Mouse (Mus musculus) embryonic fibroblast, embryonic 13.5 days (primary cell): ENCODE results near the gene Cnot10. TPM values are rescaled to one million over a fixed set of nuclear protein-coding genes. Genes with fewer than 3 reads are reported as not detected.

ENCODE experiments used
- H3K27ac ChIP-seq: 2 replicates; pipeline ENCODE4 v1.5.1; 2012; ENCODE audit warnings: low read length, control low read depth, inconsistent platforms; ENCODE audit not compliant: insufficient read depth
- H3K4me1 ChIP-seq: 2 replicates; pipeline ENCODE4 v1.6.1; 2011; ENCODE audit warnings: low read length; ENCODE audit not compliant: control insufficient read depth, insufficient read depth
- H3K4me3 ChIP-seq: 2 replicates; pipeline ENCODE4 v1.5.1; 2011; ENCODE audit warnings: mild to moderate bottlenecking, control low read depth, low read length; ENCODE audit not compliant: insufficient read depth
- CTCF ChIP-seq: IDR thresholded peaks from 2 replicates; pipeline ENCODE4 v1.5.1; 2011; ENCODE audit warnings: mild to moderate bottlenecking, control low read depth, low read length, moderate library complexity, borderline replicate concordance; ENCODE audit not compliant: insufficient read depth
- POLR2A ChIP-seq: IDR thresholded peaks from 2 replicates; pipeline ENCODE4 v1.6.1; 2011; ENCODE audit warnings: low read depth, mild to moderate bottlenecking, control low read depth, low read length, moderate library complexity
- polyA plus RNA-seq: library from polyadenylated mRNA; stranded (reverse); fragments of >200 nt; gene quantifications from 2 replicates; pipeline ENCODE4 v1.2.4, GENCODE M21; 2011; ENCODE audit warnings: low read depth; ENCODE audit not compliant: missing spikeins, insufficient read length

Gene Cnot10
- polyA plus RNA-seq, 1 experiment = 38.6 TPM

DNA sequence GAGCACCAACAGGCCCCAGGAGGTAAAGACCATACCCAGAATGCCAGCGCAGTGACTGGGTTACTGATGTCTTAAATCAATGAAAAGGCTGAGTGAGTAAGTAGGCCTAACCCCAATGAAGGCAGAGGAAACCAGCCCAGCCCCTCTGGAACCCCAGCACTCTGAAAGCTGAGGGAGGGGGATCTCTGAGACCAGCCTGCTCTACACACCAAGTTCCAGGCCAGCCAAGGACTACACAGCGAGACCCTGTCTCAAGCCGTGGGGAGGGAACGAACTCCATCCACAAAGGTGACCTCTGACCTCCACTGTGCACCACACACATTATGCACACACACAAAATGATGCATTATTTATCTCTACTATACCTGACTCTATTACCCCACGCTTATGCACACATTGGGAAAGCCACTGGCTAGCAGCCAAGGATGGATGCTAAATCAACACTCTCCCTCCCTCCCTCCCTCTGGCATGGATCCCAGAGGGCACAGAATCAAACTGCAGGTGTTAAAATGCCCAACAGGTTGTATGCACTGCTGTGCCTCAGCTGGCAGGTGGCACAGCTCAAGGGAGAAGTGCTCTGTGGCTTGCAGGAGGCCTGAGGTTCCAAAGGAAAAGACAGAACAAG lies 85.5 kb downstream of the Cnot10 start:
- H3K4me3 ChIP-seq = no peak overlapping the region
- H3K4me1 ChIP-seq = no peaks in the 10 kb centered on the region
- TF ChIP-seq POLR2A (no peak), CTCF (no peak)
- H3K27ac ChIP-seq = no peak overlapping the region

DNA sequence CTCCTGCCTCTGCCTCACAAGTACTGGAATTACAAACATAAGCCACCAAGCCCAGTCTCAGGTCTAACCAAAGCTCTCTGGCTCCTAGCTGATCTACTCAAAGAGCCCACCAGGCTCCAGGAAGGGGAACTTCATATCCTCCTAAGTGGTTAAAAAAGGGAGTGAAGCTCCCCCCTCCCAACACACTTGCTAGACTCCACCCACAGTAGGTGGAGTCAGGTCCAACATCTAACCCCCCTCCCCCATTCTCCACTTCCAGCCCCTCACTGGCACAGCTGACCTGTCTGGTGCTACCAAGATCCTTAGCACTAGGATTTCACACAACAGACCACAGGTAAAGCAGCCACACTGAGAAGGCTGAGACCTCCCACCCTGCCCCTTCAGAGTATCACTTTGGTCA lies 86.2 kb downstream of the Cnot10 start:
- no peak for TF ChIP-seq CTCF
- no peak for TF ChIP-seq POLR2A
- no peak overlapping the region for H3K27ac ChIP-seq
- H3K4me3 ChIP-seq = no peak overlapping the region
- H3K4me1 ChIP-seq = no peaks in the 10 kb centered on the region

DNA sequence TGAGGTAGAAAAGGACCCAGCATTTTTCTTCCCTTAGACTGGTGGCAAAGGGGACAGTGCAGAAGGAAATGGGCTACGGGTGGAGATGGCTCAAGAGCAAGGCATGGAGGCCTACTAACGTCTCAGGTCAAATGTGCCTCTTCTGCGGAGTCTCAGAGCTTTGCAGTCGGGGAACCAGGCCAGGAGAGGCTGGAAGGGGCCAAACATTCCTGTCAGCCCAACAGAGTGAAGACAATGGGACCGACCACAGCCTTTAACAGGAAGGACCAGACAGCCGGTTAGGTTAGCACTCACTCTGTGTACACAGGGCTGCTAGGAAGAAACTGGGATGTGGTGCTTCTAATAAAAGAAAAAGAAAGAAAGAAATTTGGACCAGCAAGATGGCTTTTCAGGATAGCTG lies 90.0 kb downstream of the Cnot10 start:
- Histone ChIP-seq H3K27ac (no peak overlapping the region), H3K4me1 (no peaks in the 10 kb centered on the region; the same call in 1 of the 2 replicates), H3K4me3 (no peak overlapping the region)
- TF ChIP-seq POLR2A = no peak
- no peak for TF ChIP-seq CTCF

DNA sequence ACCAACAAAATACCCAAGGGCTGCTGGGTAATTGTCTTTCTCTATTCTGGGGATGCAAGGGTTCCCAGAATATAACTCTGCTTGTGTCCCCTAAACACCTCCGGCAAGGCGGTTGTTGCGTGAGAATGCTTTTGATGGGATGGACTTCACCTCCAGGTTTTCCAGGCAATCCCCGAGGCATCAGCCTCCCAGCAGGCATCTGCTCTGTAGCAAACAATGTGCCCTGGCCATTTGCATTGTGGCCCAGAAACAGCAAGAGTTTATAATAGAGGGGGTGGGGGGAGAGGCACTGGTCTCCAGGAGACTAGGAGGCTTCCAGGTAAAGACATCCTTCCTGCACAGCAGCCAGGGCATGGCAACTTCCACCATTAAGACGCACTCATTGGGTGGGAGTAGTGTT lies 90.9 kb downstream of the Cnot10 start:
- TF ChIP-seq POLR2A (no peak), CTCF (no peak)
- no peak overlapping the region for H3K4me3 ChIP-seq

DNA sequence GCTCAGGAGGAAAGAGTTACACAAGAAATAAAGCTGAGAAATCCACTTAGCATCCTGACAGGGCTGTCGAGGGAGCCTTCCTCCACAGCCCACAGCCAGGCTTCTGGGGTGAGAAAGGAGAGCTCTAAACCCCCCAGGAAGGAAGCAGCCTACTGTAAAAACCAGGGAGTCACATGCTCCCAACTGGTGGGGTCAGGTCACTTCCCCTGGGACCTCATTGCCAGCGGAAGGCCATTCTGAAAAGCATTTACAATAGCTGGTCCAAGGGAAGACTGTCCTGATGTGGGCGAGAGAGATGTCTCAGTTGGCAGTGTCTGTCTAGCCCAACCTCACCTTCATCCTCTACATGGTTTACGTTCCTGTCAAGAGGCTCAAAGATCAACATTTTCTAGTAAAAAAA lies 91.5 kb downstream of the Cnot10 start:
- no peak overlapping the region for H3K27ac ChIP-seq
- no peaks in the 10 kb centered on the region; the same call in 1 of the 2 replicates for H3K4me1 ChIP-seq
- no peak overlapping the region for H3K4me3 ChIP-seq
- TF ChIP-seq POLR2A = no peak
- no peak for TF ChIP-seq CTCF

More for the DNA sequence above, 90.9 kb downstream of the Cnot10 start:
- H3K27ac ChIP-seq = no peak overlapping the region
- H3K4me1 ChIP-seq = no peaks in the 10 kb centered on the region; the same call in 1 of the 2 replicates

DNA sequence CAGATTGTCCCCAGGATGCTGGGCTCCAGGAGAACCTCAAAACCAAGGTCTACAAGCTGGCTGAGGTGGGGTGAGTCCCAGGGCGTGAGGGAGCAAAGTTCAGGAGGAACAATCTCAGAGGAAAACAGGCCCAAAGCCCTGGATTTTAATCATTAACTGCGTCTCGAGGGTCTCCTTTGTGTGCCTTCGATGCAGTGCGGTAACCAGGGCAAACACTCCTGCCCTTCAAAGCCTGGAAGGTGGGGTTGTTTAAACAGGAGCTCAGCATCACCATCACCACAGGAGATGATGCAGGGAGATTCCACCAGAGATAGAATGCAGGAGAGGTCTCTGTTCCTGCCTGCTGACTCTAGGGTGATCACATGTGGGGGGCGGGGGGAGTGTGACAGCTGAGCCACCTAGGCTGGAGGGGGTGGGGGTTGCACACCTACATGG lies 92.3 kb downstream of the Cnot10 start:
- no peak overlapping the region for H3K4me3 ChIP-seq
- H3K4me1 ChIP-seq = no peaks in the 10 kb centered on the region; the same call in 1 of the 2 replicates
- H3K27ac ChIP-seq = no peak overlapping the region
- TF ChIP-seq CTCF (no peak), POLR2A (no peak)

DNA sequence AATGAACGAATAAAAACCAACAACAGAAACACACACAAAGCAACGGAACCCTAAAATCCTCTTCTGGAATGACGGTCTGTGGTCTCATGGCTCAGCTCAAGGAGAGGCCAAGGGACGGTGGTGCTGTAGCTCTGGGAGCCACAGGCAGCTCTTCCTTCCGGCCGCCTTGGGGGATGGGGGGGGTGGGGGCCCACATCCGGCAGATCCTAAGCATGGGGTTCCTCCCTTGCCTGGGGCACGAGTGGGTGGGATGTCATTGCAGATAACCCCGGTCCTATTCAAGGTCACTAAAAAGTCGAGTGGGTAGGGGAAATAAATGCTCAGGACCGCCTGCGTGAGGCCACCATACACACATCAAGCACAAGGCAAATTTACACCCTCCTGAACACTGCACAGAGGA lies 93.2 kb downstream of the Cnot10 start:
- Histone ChIP-seq H3K27ac (no peak overlapping the region), H3K4me3 (no peak overlapping the region), H3K4me1 (no peaks in the 10 kb centered on the region; the same call in 1 of the 2 replicates)
- no peak for TF ChIP-seq POLR2A
- TF ChIP-seq CTCF = no peak

DNA sequence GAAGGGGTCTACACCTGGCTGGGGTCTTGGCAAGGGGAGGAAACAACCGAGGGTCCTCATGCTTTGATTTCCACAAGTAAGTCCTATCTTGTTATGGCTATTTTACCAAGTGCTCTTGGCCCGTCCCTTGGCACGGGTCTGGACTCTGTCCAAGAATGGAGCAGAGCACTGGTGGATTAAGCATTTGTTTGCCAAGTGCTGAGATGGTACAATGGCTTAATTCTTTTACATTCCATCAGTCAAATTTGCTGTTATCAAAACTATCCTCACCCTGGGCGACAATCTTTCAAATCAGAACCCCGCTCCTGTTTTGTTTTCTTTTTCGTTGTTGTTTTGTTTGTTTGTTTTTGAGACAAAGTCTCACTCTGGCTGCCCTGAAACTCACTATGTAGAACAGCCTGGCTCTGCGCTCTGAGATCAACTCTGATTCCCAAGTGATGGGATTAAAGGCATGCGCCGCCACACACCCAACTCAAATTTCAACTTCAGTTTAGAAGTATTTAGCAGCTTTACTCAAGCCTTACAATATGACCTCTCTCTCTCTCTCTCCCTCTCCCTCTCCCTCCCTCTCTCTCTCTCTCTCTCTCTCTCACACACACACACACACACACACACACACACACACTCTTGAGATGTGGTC lies 95.1 kb downstream of the Cnot10 start:
- no peak overlapping the region for H3K27ac ChIP-seq
- H3K4me3 ChIP-seq = no peak overlapping the region
- TF ChIP-seq CTCF (no peak), POLR2A (no peak)
- H3K4me1 ChIP-seq = no peaks in the 10 kb centered on the region; the same call in 1 of the 2 replicates

DNA sequence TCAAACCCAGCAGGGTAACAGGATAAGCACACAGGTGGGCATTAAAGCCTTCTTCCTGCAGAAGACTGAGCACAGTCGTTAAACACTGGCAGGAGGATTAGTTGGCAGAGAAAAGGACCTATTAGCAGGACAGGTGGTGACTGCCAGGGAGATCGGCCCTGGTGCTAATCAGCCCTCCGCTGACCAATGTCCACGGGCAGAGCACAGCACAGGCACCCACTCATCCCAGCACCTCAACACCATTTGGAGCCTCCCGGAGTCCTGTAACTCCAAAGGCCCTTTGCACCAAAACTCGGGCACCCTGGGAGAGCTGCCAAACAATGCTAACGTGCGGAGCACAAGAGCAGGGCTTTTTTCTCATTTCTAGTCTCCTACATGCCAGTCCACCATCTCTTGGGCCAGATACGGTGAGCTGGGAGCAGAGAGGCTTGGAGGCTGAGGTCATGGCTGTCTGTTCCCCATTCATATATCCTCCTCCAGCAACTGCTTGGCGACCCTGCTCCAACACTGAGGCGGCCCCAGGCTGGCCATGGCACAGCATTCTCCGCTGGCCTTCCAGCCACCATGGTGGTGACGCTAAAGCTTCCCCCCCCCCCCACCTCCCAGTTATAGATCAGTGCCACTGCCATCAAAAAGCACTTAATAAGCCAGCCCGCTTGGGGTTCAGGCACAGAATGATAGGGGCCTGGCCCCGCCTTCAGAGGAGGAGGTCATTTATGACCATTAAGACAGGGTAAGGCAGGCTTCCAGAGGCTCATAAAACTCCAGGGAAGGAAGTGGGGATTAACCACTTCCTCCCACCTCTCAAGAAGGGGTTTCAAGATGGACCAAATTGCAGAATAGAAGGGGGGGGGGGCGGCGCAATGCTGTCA lies 95.9 kb downstream of the Cnot10 start:
- TF ChIP-seq CTCF = no peak
- no peak for TF ChIP-seq POLR2A
- Histone ChIP-seq H3K4me3 (no peak overlapping the region), H3K4me1 (no peaks in the 10 kb centered on the region; the same call in 1 of the 2 replicates), H3K27ac (no peak overlapping the region)

DNA sequence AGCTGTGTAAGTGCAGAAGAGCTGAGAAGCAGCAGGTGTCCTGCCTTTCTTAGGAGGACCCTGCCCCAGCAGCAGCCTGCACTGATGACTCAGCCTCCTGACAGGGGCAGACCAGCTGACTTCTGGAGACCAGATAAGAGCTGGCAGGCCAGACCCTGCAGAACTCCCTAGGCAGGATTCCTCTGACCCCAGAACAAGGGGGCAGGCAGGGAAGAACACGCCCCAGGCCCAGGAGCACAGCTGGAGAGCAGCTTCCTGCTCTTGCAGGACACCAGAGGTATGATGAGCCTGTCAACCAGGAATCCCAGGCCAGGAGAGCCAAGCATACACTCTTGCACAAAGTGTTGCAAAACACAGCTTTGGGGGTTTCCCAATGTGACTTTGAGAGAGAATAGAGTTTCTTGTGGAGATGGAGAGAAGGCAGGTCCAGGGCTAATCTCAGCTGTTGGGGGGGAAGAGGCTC lies 98.7 kb downstream of the Cnot10 start:
- TF ChIP-seq POLR2A (no peak), CTCF (no peak)
- H3K4me3 ChIP-seq = no peak overlapping the region
- H3K4me1 ChIP-seq = no peaks in the 10 kb centered on the region; the same call in 1 of the 2 replicates
- H3K27ac ChIP-seq = no peak overlapping the region
